Mouse (Mus musculus): ENCODE measurements around the gene Trak1. TPM values are rescaled to one million over a fixed set of nuclear protein-coding genes. Genes with fewer than 3 reads are reported as not detected.

Trak1 gene
- total and polyA plus RNA-seq, 3 experiments: 8.2 to 28.6 (median 18.1) TPM

GRCm38 (mm10) chr9:121371346-121371891 lies 74.1 kb downstream of the Trak1 start (continued):
- TF ChIP-seq NRF1 (IDR thresholded peaks at IDR 0.05; ENCODE audit: low read depth, low read length) (no peak), CHD1 (IDR thresholded peaks at IDR 0.05; ENCODE audit: low read depth, low read length) (no peak), EP300 (IDR thresholded peaks at IDR 0.05; ENCODE audit: low read length) (peak; percentile 72), HCFC1 (IDR thresholded peaks at IDR 0.05; ENCODE audit: low read depth, low read length) (no peak), ETS1 (conservative IDR thresholded peaks at IDR 0.05; ENCODE audit: low read depth, low read length) (peak; percentile 58), RCOR1 (conservative IDR thresholded peaks at IDR 0.05; ENCODE audit: low read depth, low read length) (no peak), JUND (conservative IDR thresholded peaks at IDR 0.05; ENCODE audit: low read depth, low read length) (no peak), RAD21 (IDR thresholded peaks at IDR 0.05; ENCODE audit: low read depth, low read length) (no peak), ZNF384 (IDR thresholded peaks at IDR 0.05; ENCODE audit: low read depth, low read length) (no peak), SIN3A (IDR thresholded peaks at IDR 0.05; ENCODE audit: low read length) (peak; percentile 56; the same call in 1 of the 2 replicates), E2F4 (IDR thresholded peaks at IDR 0.05; ENCODE audit: insufficient replicate concordance, low read depth, low read length) (no peak), GABPA (IDR thresholded peaks at IDR 0.05; ENCODE audit: insufficient replicate concordance, low read depth, low read length) (no peak), POLR2A (IDR thresholded peaks at IDR 0.05; ENCODE audit: low read depth, low read length) (no peak), JUN (IDR thresholded peaks at IDR 0.05; ENCODE audit: insufficient read depth, low read depth, low read length) (no peak), NELFE (IDR thresholded peaks at IDR 0.05; ENCODE audit: low read depth, low read length) (no peak), KAT2A (IDR thresholded peaks at IDR 0.05; ENCODE audit: insufficient replicate concordance, low read length) (no peak), PAX5 (IDR thresholded peaks at IDR 0.05; ENCODE audit: low read length) (no peak), BHLHE40 (IDR thresholded peaks at IDR 0.05; ENCODE audit: low read depth, low read length) (no peak)

- H3K4me1 ChIP-seq (ENCODE audit: control insufficient read depth in 1 of 2, insufficient read depth in 2 of 2): peaks cover 10 to 65% of the 10 kb centered on the region in 2 experiments
- no peak for DNase-seq (ENCODE audit: extremely low read depth)
- no peak for TF ChIP-seq MEF2A (IDR thresholded peaks at IDR 0.05; ENCODE audit: borderline replicate concordance, low read depth, low read length)
- TF ChIP-seq USF1 (IDR thresholded peaks at IDR 0.05; ENCODE audit: low read depth, low read length): no peak
- TF ChIP-seq ZC3H11A (IDR thresholded peaks at IDR 0.05; ENCODE audit: low read depth, low read length): no peak
- no peak for TF ChIP-seq TCF12 (IDR thresholded peaks at IDR 0.05; ENCODE audit: low read depth, low read length)
- no peak for TF ChIP-seq ZNF384 (IDR thresholded peaks at IDR 0.05; ENCODE audit: low read depth, low read length)
- no peak for TF ChIP-seq POLR2AphosphoS2 (IDR thresholded peaks at IDR 0.05; ENCODE audit: low read depth, low read length)
- no peak for TF ChIP-seq JUND (conservative IDR thresholded peaks at IDR 0.05; ENCODE audit: low read depth, low read length)
- no peak for TF ChIP-seq ZMIZ1 (IDR thresholded peaks at IDR 0.05; ENCODE audit: low read depth, low read length)
- TF ChIP-seq TBP (conservative IDR thresholded peaks at IDR 0.05; ENCODE audit: low read depth, low read length): no peak
- no peak for TF ChIP-seq EP300 (IDR thresholded peaks at IDR 0.05; ENCODE audit: low read length)
- TF ChIP-seq IRF4 (IDR thresholded peaks at IDR 0.05; ENCODE audit: low read depth, low read length): no peak
- no peak for TF ChIP-seq MXI1 (IDR thresholded peaks at IDR 0.05; ENCODE audit: low read depth, low read length)
- no peak for TF ChIP-seq NRF1 (IDR thresholded peaks at IDR 0.05; ENCODE audit: low read depth, low read length)
- no peak; the same call in 1 of the 2 replicates for TF ChIP-seq ELF1 (IDR thresholded peaks at IDR 0.05; ENCODE audit: low read depth, low read length)
- no peak for TF ChIP-seq HCFC1 (IDR thresholded peaks at IDR 0.05; ENCODE audit: low read depth, low read length)
- no peak for TF ChIP-seq MAX (IDR thresholded peaks at IDR 0.05; ENCODE audit: low read length)
Observed at GRCm38 (mm10) chr9:121371946-121372646, 74.8 kb downstream of the Trak1 start.

More at GRCm38 (mm10) chr9:121371946-121372646, 74.8 kb downstream of the Trak1 start:
- dilution Hi-C loops (cut with MboI; ENCODE audit: extremely low pct_ligation_motif_present, extremely low pct_unique_long_range_greater_than_20kb, low sequenced_read_pairs) (no loop called here), in situ Hi-C loops (cut with MboI; ENCODE audit: low pct_ligation_motif_present, low pct_unique_long_range_greater_than_20kb, low sequenced_read_pairs) (loop anchor here (5.0 to 10.0 kb wide), 2 partner anchors 80 to 117 kb away; no protein-coding TSS in a partner anchor)
- peaks cover 0 to 46% of the 10 kb centered on the region in 2 experiments for H3K36me3 ChIP-seq (replicated peaks in 1 of 2; ENCODE audit: control insufficient read depth in 1 of 2, insufficient read depth in 1 of 2, low read length in 1 of 2)
- peak overlapping the region; percentile 17 to 34 (median 23) for H3K4me3 ChIP-seq (replicated peaks in 1 of 3; ENCODE audit: low read depth in 2 of 3, low read length in 2 of 3, poor library complexity in 1 of 3)
- no peaks in the 10 kb centered on the region for H3K27me3 ChIP-seq (replicated peaks)
- H3K27ac ChIP-seq (ENCODE audit: insufficient read depth, low read depth): peak overlapping the region; percentile 30
- H3K9ac ChIP-seq (ENCODE audit: insufficient read depth, low read depth): no peak overlapping the region
- H3K9me3 ChIP-seq (replicated peaks; ENCODE audit: low read length): no peaks in the 10 kb centered on the region
- peak overlapping the region; percentile 62 for H3K4me2 ChIP-seq (ENCODE audit: insufficient read depth, low read depth, poor library complexity, severe bottlenecking)
- no peaks in the 10 kb centered on the region for H3K79me2 ChIP-seq (replicated peaks; ENCODE audit: control insufficient read depth, extremely low read depth, insufficient read depth, poor library complexity, severe bottlenecking)
